20 mouse cellular contexts compared by ENCODE assay signal in the genomic region with DNA sequence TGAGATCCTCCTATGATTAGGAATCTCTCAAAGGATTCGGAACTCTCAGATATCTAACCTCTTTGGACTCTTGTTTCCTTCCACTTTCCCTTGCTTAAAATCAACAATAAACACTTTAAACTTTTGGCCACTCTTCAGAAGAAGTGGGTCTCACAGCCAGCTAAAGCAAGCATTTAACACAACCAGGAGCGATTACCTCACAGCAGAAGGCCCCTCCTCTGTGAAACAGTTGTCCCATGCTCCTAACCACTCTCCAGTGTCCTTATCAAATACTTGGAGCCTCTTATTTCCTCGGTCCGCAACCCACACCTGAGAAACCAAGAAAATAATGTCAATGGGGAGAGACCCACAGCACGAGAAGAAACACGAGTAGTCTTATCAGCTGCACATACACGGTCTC. TPM values are rescaled to one million over a fixed set of nuclear protein-coding genes. Genes with fewer than 3 reads are reported as not detected.
"Had no signal": no experiment of that assay in that cellular context is flagged by ENCODE, and none has a peak within 500 bp of the region (broad histone marks: within the 10 kb centered on the region; RNA-seq: fewer than 3 reads in every experiment).

No protein-coding gene starts in this region.

- H3K9ac ChIP-seq: limb, embryonic 12.5 days; limb, embryonic 15.5 days; liver, embryonic 13.5 days; lung, embryonic 15.5 days; midbrain, embryonic 13.5 days had no signal

- H3K27me3 ChIP-seq: limb, embryonic 12.5 days; limb, embryonic 15.5 days; liver, embryonic 13.5 days; lung, embryonic 15.5 days; megakaryocyte, embryonic 14.5 days; midbrain, embryonic 13.5 days had no signal

- H3K27ac ChIP-seq: hindbrain, postnatal 0 days; kidney, postnatal 0 days; limb, embryonic 12.5 days; limb, embryonic 15.5 days; liver, embryonic 13.5 days; lung, embryonic 15.5 days; midbrain, embryonic 10.5 days; midbrain, embryonic 13.5 days had no signal

- H3K9me3 ChIP-seq: limb, embryonic 12.5 days; limb, embryonic 15.5 days; liver, embryonic 13.5 days; lung, embryonic 15.5 days; megakaryocyte, embryonic 14.5 days; midbrain, embryonic 10.5 days; midbrain, embryonic 13.5 days had no signal

- H3K4me2 ChIP-seq: limb, embryonic 12.5 days; limb, embryonic 15.5 days; liver, embryonic 13.5 days; lung, embryonic 15.5 days; midbrain, embryonic 13.5 days had no signal

- H3K4me3 ChIP-seq: limb, embryonic 12.5 days; limb, embryonic 15.5 days; liver, embryonic 13.5 days; lung, embryonic 15.5 days; megakaryocyte, embryonic 14.5 days; midbrain, embryonic 10.5 days; midbrain, embryonic 13.5 days had no signal

- H3K4me1 ChIP-seq: limb, embryonic 12.5 days; limb, embryonic 15.5 days; liver, embryonic 13.5 days; lung, embryonic 15.5 days; midbrain, embryonic 10.5 days; midbrain, embryonic 13.5 days had no signal

- DNase-seq: kidney, adult 18-20 months; kidney, postnatal 36 days; left cerebral cortex, postnatal 4 days; liver, embryonic 13.5 days; thymus, adult 18-20 months; thymus, postnatal 36 days had no signal

- ATAC-seq: hindbrain, postnatal 0 days; inflammation-experienced regulatory T-cells, adult 6 months; midbrain, embryonic 13.5 days had no signal

RNA-seq across cellular contexts. Expression of gene Stoml3, which starts 35.1 kb away (rescaled TPM):
- polyA plus RNA-seq: hindbrain, postnatal 0 days; inflammation-experienced regulatory T-cells, adult 6 months; kidney, postnatal 0 days; limb, embryonic 12.5 days; liver, embryonic 13.5 days; liver, embryonic 16.5 days; midbrain, embryonic 10.5 days; midbrain, embryonic 13.5 days; neural tube, embryonic 11.5 days; stomach, embryonic 14.5 days; stomach, postnatal 0 days; urinary bladder, adult 2 months had no signal
